Mouse (Mus musculus) CH12.LX (cell line): ENCODE data around the gene Grm8. TPM values are rescaled to one million over a fixed set of nuclear protein-coding genes. Genes with fewer than 3 reads are reported as not detected.

Source experiments
- DNase-seq: peaks from one replicate; pipeline ENCODE4 v3.0.0-alpha.2; 2013; ENCODE audit errors: extremely low read depth
- H3K27ac ChIP-seq: 2 replicates; pipeline ENCODE4 v1.5.1; 2012; ENCODE audit warnings: low read depth, mild to moderate bottlenecking, control low read depth, moderate library complexity; ENCODE audit not compliant: insufficient read depth
- H3K27me3 ChIP-seq: replicated peaks from 2 replicates; pipeline ENCODE3; 2012; ENCODE audit warnings: inconsistent platforms
- H3K36me3 ChIP-seq, 2 experiments: replicated peaks in 1 of 2; 2 replicates each; pipeline versions ENCODE3 to v1.6.1; 2012; ENCODE audit warnings: inconsistent platforms in 1 of 2, low read length in 1 of 2, mild to moderate bottlenecking in 1 of 2, mixed read lengths in 1 of 2, moderate library complexity in 1 of 2; ENCODE audit not compliant: control insufficient read depth in 1 of 2, insufficient read depth in 1 of 2
- H3K4me1 ChIP-seq, 2 experiments: 2 replicates each; pipeline ENCODE4 v1.6.1; 2012; ENCODE audit warnings: inconsistent platforms in 1 of 2, moderate library complexity in 1 of 2; ENCODE audit not compliant: insufficient read depth in 2 of 2, control insufficient read depth in 1 of 2
- H3K4me2 ChIP-seq: 2 replicates; pipeline ENCODE4 v1.6.1; 2012; ENCODE audit warnings: low read depth, mild to moderate bottlenecking, control low read depth; ENCODE audit not compliant: poor library complexity, insufficient read depth, severe bottlenecking
- H3K4me3 ChIP-seq, 3 experiments: fragments of 150-350 bp in 1 of 3; sonication (generic) in 1 of 3; replicated peaks in 1 of 3; 2 replicates each; pipeline versions ENCODE3 to v1.5.1; 2011 to 2012; ENCODE audit warnings: low read depth in 2 of 3, low read length in 2 of 3, mild to moderate bottlenecking in 2 of 3, moderate library complexity in 2 of 3, control low read depth in 1 of 3, improper control_type of control experiment in 1 of 3, inconsistent platforms in 1 of 3, mixed read lengths in 1 of 3; ENCODE audit not compliant: poor library complexity in 1 of 3
- H3K79me2 ChIP-seq: replicated peaks from 2 replicates; pipeline ENCODE4 v1.6.1; 2012; ENCODE audit warnings: mild to moderate bottlenecking, moderate library complexity; ENCODE audit not compliant: control insufficient read depth, poor library complexity, insufficient read depth, severe bottlenecking; ENCODE audit errors: extremely low read depth
- H3K9ac ChIP-seq: 2 replicates; pipeline ENCODE4 v1.6.1; 2012; ENCODE audit warnings: low read depth, mild to moderate bottlenecking, control low read depth, moderate library complexity; ENCODE audit not compliant: insufficient read depth
- H3K9me3 ChIP-seq: replicated peaks from 2 replicates; pipeline ENCODE3; 2012; ENCODE audit warnings: low read length, inconsistent platforms, mixed read lengths
- CHD1 ChIP-seq: IDR thresholded peaks from 2 replicates; pipeline ENCODE4 v1.6.1; 2012; ENCODE audit warnings: low read depth, low read length, improper control_type of control experiment, inconsistent platforms
- CHD2 ChIP-seq: IDR thresholded peaks from 2 replicates; pipeline ENCODE4 v1.6.1; 2011; ENCODE audit warnings: low read length, improper control_type of control experiment
- CTCF ChIP-seq, 2 experiments: IDR thresholded peaks in 1 of 2; conservative IDR thresholded peaks in 1 of 2; 2 replicates each; pipeline ENCODE4 v1.5.1; 2011 to 2012; ENCODE audit warnings: low read depth in 2 of 2, low read length in 2 of 2, improper control_type of control experiment in 1 of 2, inconsistent platforms in 1 of 2, mild to moderate bottlenecking in 1 of 2, moderate library complexity in 1 of 2
- ETS1 ChIP-seq: conservative IDR thresholded peaks from 2 replicates; pipeline ENCODE4 v1.6.1; 2012; ENCODE audit warnings: low read depth, mild to moderate bottlenecking, inconsistent platforms, low read length, improper control_type of control experiment, moderate library complexity
- GABPA ChIP-seq: IDR thresholded peaks from 2 replicates; pipeline ENCODE4 v1.6.1; 2012; ENCODE audit warnings: low read depth, low read length, improper control_type of control experiment, inconsistent platforms; ENCODE audit not compliant: insufficient replicate concordance
- HCFC1 ChIP-seq: IDR thresholded peaks from 2 replicates; pipeline ENCODE4 v1.6.1; 2012; ENCODE audit warnings: low read depth, mild to moderate bottlenecking, inconsistent platforms, low read length, improper control_type of control experiment
- IRF4 ChIP-seq: IDR thresholded peaks from 2 replicates; pipeline ENCODE4 v1.6.1; 2014; ENCODE audit warnings: low read depth, mild to moderate bottlenecking, inconsistent platforms, low read length, improper control_type of control experiment
- JUND ChIP-seq: conservative IDR thresholded peaks from 2 replicates; pipeline ENCODE4 v1.6.1; 2011; ENCODE audit warnings: low read depth, low read length, improper control_type of control experiment
- MAFK ChIP-seq: IDR thresholded peaks from 2 replicates; pipeline ENCODE4 v1.6.1; 2011; ENCODE audit warnings: low read length, improper control_type of control experiment; ENCODE audit not compliant: insufficient replicate concordance
- MAX ChIP-seq: IDR thresholded peaks from 2 replicates; pipeline ENCODE4 v1.6.1; 2011; ENCODE audit warnings: low read length, improper control_type of control experiment
- MAZ ChIP-seq: IDR thresholded peaks from 2 replicates; pipeline ENCODE4 v1.6.1; 2012; ENCODE audit warnings: low read depth, mild to moderate bottlenecking, inconsistent platforms, low read length, improper control_type of control experiment, moderate library complexity
- MEF2A ChIP-seq: IDR thresholded peaks from 2 replicates; pipeline ENCODE4 v1.6.1; 2014; ENCODE audit warnings: low read depth, mild to moderate bottlenecking, inconsistent platforms, low read length, improper control_type of control experiment, borderline replicate concordance
- MXI1 ChIP-seq: IDR thresholded peaks from 2 replicates; pipeline ENCODE4 v1.6.1; 2011; ENCODE audit warnings: mild to moderate bottlenecking, low read depth, low read length, improper control_type of control experiment
- NRF1 ChIP-seq: IDR thresholded peaks from 2 replicates; pipeline ENCODE4 v1.6.1; 2014; ENCODE audit warnings: low read depth, mild to moderate bottlenecking, inconsistent platforms, low read length, improper control_type of control experiment, moderate library complexity
- POLR2A ChIP-seq: IDR thresholded peaks from 2 replicates; pipeline ENCODE4 v1.6.1; 2011; ENCODE audit warnings: low read depth, mild to moderate bottlenecking, improper control_type of control experiment, low read length
- POLR2AphosphoS2 ChIP-seq: IDR thresholded peaks from 2 replicates; pipeline ENCODE4 v1.6.1; 2011; ENCODE audit warnings: low read depth, low read length, improper control_type of control experiment
- RAD21 ChIP-seq: IDR thresholded peaks from 2 replicates; pipeline ENCODE4 v1.6.1; 2011; ENCODE audit warnings: low read depth, mild to moderate bottlenecking, low read length, improper control_type of control experiment, moderate library complexity
- RCOR1 ChIP-seq: conservative IDR thresholded peaks from 2 replicates; pipeline ENCODE4 v1.6.1; 2012; ENCODE audit warnings: low read depth, mild to moderate bottlenecking, inconsistent platforms, low read length, improper control_type of control experiment
- SIN3A ChIP-seq: IDR thresholded peaks from 2 replicates; pipeline ENCODE4 v1.6.1; 2012; ENCODE audit warnings: low read length, improper control_type of control experiment, inconsistent platforms
- SMC3 ChIP-seq: IDR thresholded peaks from 2 replicates; pipeline ENCODE4 v1.6.1; 2011; ENCODE audit warnings: low read depth, low read length, improper control_type of control experiment
- TCF12 ChIP-seq: IDR thresholded peaks from 2 replicates; pipeline ENCODE4 v1.6.1; 2014; ENCODE audit warnings: low read depth, mild to moderate bottlenecking, inconsistent platforms, low read length, improper control_type of control experiment
- UBTF ChIP-seq: IDR thresholded peaks from 2 replicates; pipeline ENCODE4 v1.6.1; 2012; ENCODE audit warnings: low read depth, mild to moderate bottlenecking, inconsistent platforms, low read length, improper control_type of control experiment, moderate library complexity
- USF1 ChIP-seq: IDR thresholded peaks from 2 replicates; pipeline ENCODE4 v1.6.1; 2014; ENCODE audit warnings: low read depth, mild to moderate bottlenecking, inconsistent platforms, low read length, improper control_type of control experiment
- USF2 ChIP-seq: conservative IDR thresholded peaks from 2 replicates; pipeline ENCODE4 v1.6.1; 2011; ENCODE audit warnings: low read depth, low read length, improper control_type of control experiment
- ZC3H11A ChIP-seq: IDR thresholded peaks from 2 replicates; pipeline ENCODE4 v1.6.1; 2012; ENCODE audit warnings: low read depth, mild to moderate bottlenecking, inconsistent platforms, low read length, improper control_type of control experiment
- ZNF384 ChIP-seq: IDR thresholded peaks from 2 replicates; pipeline ENCODE4 v1.6.1; 2012; ENCODE audit warnings: low read depth, low read length, improper control_type of control experiment, inconsistent platforms
- dilution Hi-C: fragments of 300-500 bp; cut with MboI; formaldehyde crosslinking; loops from 2 replicates; pipeline ENCODE4 v1.14.3; 2020; ENCODE audit warnings: low sequenced_read_pairs; ENCODE audit not compliant: extremely low pct_unique_long_range_greater_than_20kb, extremely low pct_ligation_motif_present
- in situ Hi-C: fragments of 300-500 bp; cut with MboI; formaldehyde crosslinking; loops from 3 replicates; pipeline ENCODE4 v1.14.3; 2019; ENCODE audit warnings: low sequenced_read_pairs, low pct_ligation_motif_present, low pct_unique_long_range_greater_than_20kb, mixed read lengths
- polyA plus RNA-seq: library from polyadenylated mRNA; unstranded; fragments of >175 nt; gene quantifications from 2 replicates; pipeline ENCODE4 v1.2.1, GENCODE M21; 2012; ENCODE audit warnings: low read depth; ENCODE audit not compliant: insufficient read length
- total RNA-seq, 2 experiments: library from RNA; depleted of rRNA; stranded (reverse); fragments of 300-350 nt in 1 of 2; fragments of >200 nt in 1 of 2; gene quantifications; 2 replicates each; pipeline ENCODE4 v1.2.3; 2012 to 2014

Grm8 gene
- total and polyA plus RNA-seq, 3 experiments = 0.08 to 0.72 (median 0.21) TPM

GRCm38 (mm10) chr6:27340131-27340530 lies 794.8 kb downstream of the Grm8 start:
- H3K36me3 ChIP-seq = no peaks in the 10 kb centered on the region
- no peaks in the 10 kb centered on the region for H3K9me3 ChIP-seq
- H3K9ac ChIP-seq = no peak overlapping the region
- no peaks in the 10 kb centered on the region for H3K4me1 ChIP-seq
- in situ Hi-C loops = no loop called here
- dilution Hi-C loops = no loop called here
- no peak overlapping the region for H3K4me3 ChIP-seq
- no peaks in the 10 kb centered on the region for H3K27me3 ChIP-seq
- TF ChIP-seq UBTF (no peak), CHD2 (no peak), HCFC1 (no peak), MAFK (no peak), USF2 (no peak), NRF1 (no peak), JUND (no peak), RAD21 (no peak), MXI1 (no peak), ZNF384 (no peak), POLR2AphosphoS2 (no peak), MAZ (no peak), USF1 (no peak), RCOR1 (no peak), IRF4 (no peak), MEF2A (no peak), GABPA (no peak)
- DNase-seq = no peak
- no peaks in the 10 kb centered on the region for H3K79me2 ChIP-seq
- H3K27ac ChIP-seq = no peak overlapping the region
- H3K4me2 ChIP-seq = no peak overlapping the region

- Histone ChIP-seq H3K4me2 (no peak overlapping the region), H3K27me3 (no peaks in the 10 kb centered on the region), H3K9me3 (no peaks in the 10 kb centered on the region), H3K9ac (no peak overlapping the region), H3K36me3 (no peaks in the 10 kb centered on the region), H3K4me1 (no peaks in the 10 kb centered on the region), H3K79me2 (no peaks in the 10 kb centered on the region), H3K4me3 (no peak overlapping the region), H3K27ac (no peak overlapping the region)
- DNase-seq = no peak
- dilution Hi-C loops = no loop called here
- TF ChIP-seq POLR2AphosphoS2 (no peak), JUND (no peak), CHD2 (no peak), MAX (no peak), ZC3H11A (no peak), TCF12 (no peak), SMC3 (no peak), IRF4 (no peak), CTCF (conservative IDR thresholded peaks at IDR 0.05 in 1 of 2, IDR thresholded peaks at IDR 0.05 in 1 of 2; ENCODE audit: low read depth in 2 of 2, low read length in 2 of 2) (no peak), ZNF384 (no peak), SIN3A (no peak), USF2 (no peak), ETS1 (no peak), CHD1 (no peak), MAFK (no peak), MAZ (no peak), POLR2A (no peak)
- in situ Hi-C loops = no loop called here
Observed at GRCm38 (mm10) chr6:27318575-27318974, 816.4 kb downstream of the Grm8 start.
